Mouse (Mus musculus) kidney, postnatal 25 days (tissue): Measurements from ENCODE around the gene Tas2r115.
"Not testable (repeated sequence)": the region's sequence is repeated elsewhere in the genome, so short reads cannot be mapped to it uniquely, and the experiment has no call there.

Experiments
- DNase-seq, 2 experiments: peaks; one replicate each; pipeline ENCODE4 v3.0.0; 2021; ENCODE audit warnings: mixed read lengths in 2 of 2

Gene Tas2r115

GRCm38 (mm10) chr6:132737935-132738334, at the start of gene Tas2r115:
Gene Tas2r115 (minus strand): TSS chr6:132738035.
- no peak for DNase-seq

- DNase-seq, result no peak
Observed at GRCm38 (mm10) chr6:132778062-132778461, 40.2 kb upstream of the Tas2r115 start, which contains the start of gene Tas2r136. Gene Tas2r136 (minus strand): TSS chr6:132778162.

GRCm38 (mm10) chr6:132761831-132762230, 24.0 kb upstream of the Tas2r115 start, which contains the start of gene Tas2r102:
Gene Tas2r102 (plus strand): TSS chr6:132762131.
- DNase-seq, result no peak

GRCm38 (mm10) chr6:132754430-132754829, 16.6 kb upstream of the Tas2r115 start, which contains the start of gene Tas2r124:
Gene Tas2r124 (plus strand): TSS chr6:132754730.
- DNase-seq, result no peak

GRCm38 (mm10) chr6:132750206-132750605, 12.4 kb upstream of the Tas2r115 start:
- DNase-seq, result no peak

- DNase-seq, result no peak
Observed at GRCm38 (mm10) chr6:132711828-132712227, 26.0 kb downstream of the Tas2r115 start, which contains the start of gene Tas2r122. Gene Tas2r122 (minus strand): TSS chr6:132711928.

- DNase-seq, result no peak
Observed at GRCm38 (mm10) chr6:132700907-132701306, 36.9 kb downstream of the Tas2r115 start, which contains the start of gene Tas2r121. Gene Tas2r121 (minus strand): TSS chr6:132701007.

- not testable (repeated sequence) for DNase-seq
Observed at GRCm38 (mm10) chr6:132691596-132691995, 46.2 kb downstream of the Tas2r115 start.
